Mouse (Mus musculus): ENCODE results near the gene Sema5a. TPM values are rescaled to one million over a fixed set of nuclear protein-coding genes. Genes with fewer than 3 reads are reported as not detected.

Gene Sema5a
- polyA plus RNA-seq, 1 experiment from 2014 or later, result 7.4 TPM

GRCm38 (mm10) chr15:32347315-32347714 lies 102.7 kb downstream of the Sema5a start:
- Histone ChIP-seq H3K4me1 (ENCODE audit: control insufficient read depth, insufficient read depth, low read length) (no peaks in the 10 kb centered on the region), H3K9me3 (replicated peaks; ENCODE audit: control insufficient read depth, low read length) (no peaks in the 10 kb centered on the region), H3K27me3 (ENCODE audit: control insufficient read depth, insufficient read depth, low read length) (no peaks in the 10 kb centered on the region), H3K9ac (ENCODE audit: low read length) (no peak overlapping the region), H3K27ac (ENCODE audit: low read length) (no peak overlapping the region), H3K4me3 (ENCODE audit: low read length) (no peak overlapping the region), H3K4me2 (ENCODE audit: low read depth, low read length) (no peak overlapping the region), H3K36me3 (ENCODE audit: control insufficient read depth, insufficient read depth) (no peaks in the 10 kb centered on the region)
- WGBS, result 77% methylated on average over 5 of the region's 5 CpGs
- ATAC-seq (replicated peaks; ENCODE audit: extremely low read depth, insufficient read depth, low FRiP score), result no peak

GRCm38 (mm10) chr15:32349276-32349675 lies 104.7 kb downstream of the Sema5a start:
- no peak for ATAC-seq (replicated peaks; ENCODE audit: extremely low read depth, insufficient read depth, low FRiP score)
- H3K4me2 ChIP-seq (ENCODE audit: low read depth, low read length), result no peak overlapping the region
- H3K36me3 ChIP-seq (ENCODE audit: control insufficient read depth, insufficient read depth), result no peaks in the 10 kb centered on the region
- peaks cover 5% of the 10 kb centered on the region for H3K4me1 ChIP-seq (ENCODE audit: control insufficient read depth, insufficient read depth, low read length)
- no peak overlapping the region for H3K9ac ChIP-seq (ENCODE audit: low read length)
- no peaks in the 10 kb centered on the region for H3K27me3 ChIP-seq (ENCODE audit: control insufficient read depth, insufficient read depth, low read length)
- 80% methylated on average over 5 of the region's 5 CpGs for WGBS
- no peak overlapping the region for H3K4me3 ChIP-seq (ENCODE audit: low read length)
- H3K9me3 ChIP-seq (replicated peaks; ENCODE audit: control insufficient read depth, low read length), result no peaks in the 10 kb centered on the region
- no peak overlapping the region for H3K27ac ChIP-seq (ENCODE audit: low read length)

GRCm38 (mm10) chr15:32352995-32353394 lies 108.4 kb downstream of the Sema5a start:
- no peak overlapping the region for H3K4me3 ChIP-seq (ENCODE audit: low read length)
- 71% methylated on average over 8 of the region's 8 CpGs for WGBS
- H3K27me3 ChIP-seq (ENCODE audit: control insufficient read depth, insufficient read depth, low read length), result no peaks in the 10 kb centered on the region
- no peak overlapping the region for H3K27ac ChIP-seq (ENCODE audit: low read length)
- no peak for ATAC-seq (replicated peaks; ENCODE audit: extremely low read depth, insufficient read depth, low FRiP score)
- H3K4me1 ChIP-seq (ENCODE audit: control insufficient read depth, insufficient read depth, low read length), result peaks cover 7% of the 10 kb centered on the region
- H3K9me3 ChIP-seq (replicated peaks; ENCODE audit: control insufficient read depth, low read length), result no peaks in the 10 kb centered on the region
- H3K4me2 ChIP-seq (ENCODE audit: low read depth, low read length), result no peak overlapping the region
- no peaks in the 10 kb centered on the region for H3K36me3 ChIP-seq (ENCODE audit: control insufficient read depth, insufficient read depth)
- H3K9ac ChIP-seq (ENCODE audit: low read length), result no peak overlapping the region

- H3K36me3 ChIP-seq (ENCODE audit: control insufficient read depth, insufficient read depth), result no peaks in the 10 kb centered on the region
- H3K4me1 ChIP-seq (ENCODE audit: control insufficient read depth, insufficient read depth, low read length), result peaks cover 7% of the 10 kb centered on the region
- no peak overlapping the region for H3K4me2 ChIP-seq (ENCODE audit: low read depth, low read length)
- H3K4me3 ChIP-seq (ENCODE audit: low read length), result no peak overlapping the region
- no peaks in the 10 kb centered on the region for H3K27me3 ChIP-seq (ENCODE audit: control insufficient read depth, insufficient read depth, low read length)
- H3K9me3 ChIP-seq (replicated peaks; ENCODE audit: control insufficient read depth, low read length), result no peaks in the 10 kb centered on the region
- WGBS, result 81% methylated on average over 5 of the region's 5 CpGs
- no peak overlapping the region for H3K27ac ChIP-seq (ENCODE audit: low read length)
- ATAC-seq (replicated peaks; ENCODE audit: extremely low read depth, insufficient read depth, low FRiP score), result no peak
- H3K9ac ChIP-seq (ENCODE audit: low read length), result no peak overlapping the region
Observed at GRCm38 (mm10) chr15:32353513-32353912, 108.9 kb downstream of the Sema5a start.

- peaks cover 7% of the 10 kb centered on the region for H3K4me1 ChIP-seq (ENCODE audit: control insufficient read depth, insufficient read depth, low read length)
- no peak overlapping the region for H3K4me3 ChIP-seq (ENCODE audit: low read length)
- peak; percentile 32; the same call in 1 of the 2 replicates for ATAC-seq (replicated peaks; ENCODE audit: extremely low read depth, insufficient read depth, low FRiP score)
- H3K27me3 ChIP-seq (ENCODE audit: control insufficient read depth, insufficient read depth, low read length), result no peaks in the 10 kb centered on the region
- no peaks in the 10 kb centered on the region for H3K36me3 ChIP-seq (ENCODE audit: control insufficient read depth, insufficient read depth)
- H3K9ac ChIP-seq (ENCODE audit: low read length), result no peak overlapping the region
- WGBS, result 53% methylated on average over 5 of the region's 5 CpGs
- H3K27ac ChIP-seq (ENCODE audit: low read length), result 0 out of 2 replicates have a peak overlapping the region, but pooled peaks have one; percentile 15
- H3K4me2 ChIP-seq (ENCODE audit: low read depth, low read length), result no peak overlapping the region
- H3K9me3 ChIP-seq (replicated peaks; ENCODE audit: control insufficient read depth, low read length), result no peaks in the 10 kb centered on the region
Observed at GRCm38 (mm10) chr15:32356805-32357204, 112.2 kb downstream of the Sema5a start.

- H3K4me2 ChIP-seq (ENCODE audit: low read depth, low read length), result no peak overlapping the region
- H3K36me3 ChIP-seq (ENCODE audit: control insufficient read depth, insufficient read depth), result no peaks in the 10 kb centered on the region
- no peaks in the 10 kb centered on the region for H3K4me1 ChIP-seq (ENCODE audit: control insufficient read depth, insufficient read depth, low read length)
- H3K4me3 ChIP-seq (ENCODE audit: low read length), result no peak overlapping the region
- WGBS, result 77% methylated on average over 4 of the region's 4 CpGs
- no peak overlapping the region for H3K9ac ChIP-seq (ENCODE audit: low read length)
- no peaks in the 10 kb centered on the region for H3K27me3 ChIP-seq (ENCODE audit: control insufficient read depth, insufficient read depth, low read length)
- H3K27ac ChIP-seq (ENCODE audit: low read length), result no peak overlapping the region
- no peak for ATAC-seq (replicated peaks; ENCODE audit: extremely low read depth, insufficient read depth, low FRiP score)
- H3K9me3 ChIP-seq (replicated peaks; ENCODE audit: control insufficient read depth, low read length), result no peaks in the 10 kb centered on the region
Observed at GRCm38 (mm10) chr15:32367841-32368240, 123.2 kb downstream of the Sema5a start.

- no peak for ATAC-seq (replicated peaks; ENCODE audit: extremely low read depth, insufficient read depth, low FRiP score)
- Histone ChIP-seq H3K36me3 (ENCODE audit: control insufficient read depth, insufficient read depth) (no peaks in the 10 kb centered on the region), H3K4me2 (ENCODE audit: low read depth, low read length) (no peak overlapping the region), H3K27ac (ENCODE audit: low read length) (no peak overlapping the region), H3K9me3 (replicated peaks; ENCODE audit: control insufficient read depth, low read length) (no peaks in the 10 kb centered on the region), H3K9ac (ENCODE audit: low read length) (no peak overlapping the region), H3K4me1 (ENCODE audit: control insufficient read depth, insufficient read depth, low read length) (no peaks in the 10 kb centered on the region), H3K4me3 (ENCODE audit: low read length) (no peak overlapping the region), H3K27me3 (ENCODE audit: control insufficient read depth, insufficient read depth, low read length) (no peaks in the 10 kb centered on the region)
- WGBS, result 86% methylated on average over 6 of the region's 6 CpGs
Observed at GRCm38 (mm10) chr15:32370914-32371313, 126.3 kb downstream of the Sema5a start.

GRCm38 (mm10) chr15:32371385-32371784 lies 126.8 kb downstream of the Sema5a start:
- Histone ChIP-seq H3K9ac (ENCODE audit: low read length) (no peak overlapping the region), H3K27me3 (ENCODE audit: control insufficient read depth, insufficient read depth, low read length) (no peaks in the 10 kb centered on the region), H3K4me3 (ENCODE audit: low read length) (no peak overlapping the region), H3K4me1 (ENCODE audit: control insufficient read depth, insufficient read depth, low read length) (no peaks in the 10 kb centered on the region), H3K27ac (ENCODE audit: low read length) (no peak overlapping the region), H3K4me2 (ENCODE audit: low read depth, low read length) (no peak overlapping the region), H3K36me3 (ENCODE audit: control insufficient read depth, insufficient read depth) (no peaks in the 10 kb centered on the region), H3K9me3 (replicated peaks; ENCODE audit: control insufficient read depth, low read length) (no peaks in the 10 kb centered on the region)
- 68% methylated on average over 6 of the region's 6 CpGs for WGBS
- ATAC-seq (replicated peaks; ENCODE audit: extremely low read depth, insufficient read depth, low FRiP score), result no peak

GRCm38 (mm10) chr15:32376326-32376725 lies 131.7 kb downstream of the Sema5a start:
- ATAC-seq (replicated peaks; ENCODE audit: extremely low read depth, insufficient read depth, low FRiP score), result no peak
- 87% methylated on average over 5 of the region's 5 CpGs for WGBS
- no peak overlapping the region for H3K4me2 ChIP-seq (ENCODE audit: low read depth, low read length)

GRCm38 (mm10) chr15:32377781-32378180 lies 133.2 kb downstream of the Sema5a start:
- 84% methylated on average over 3 of the region's 3 CpGs for WGBS
- H3K27me3 ChIP-seq (ENCODE audit: control insufficient read depth, insufficient read depth, low read length), result no peaks in the 10 kb centered on the region
- no peak for ATAC-seq (replicated peaks; ENCODE audit: extremely low read depth, insufficient read depth, low FRiP score)
- H3K27ac ChIP-seq (ENCODE audit: low read length), result no peak overlapping the region
- H3K36me3 ChIP-seq (ENCODE audit: control insufficient read depth, insufficient read depth), result no peaks in the 10 kb centered on the region
- H3K4me1 ChIP-seq (ENCODE audit: control insufficient read depth, insufficient read depth, low read length), result no peaks in the 10 kb centered on the region
- H3K4me2 ChIP-seq (ENCODE audit: low read depth, low read length), result no peak overlapping the region
- no peak overlapping the region for H3K9ac ChIP-seq (ENCODE audit: low read length)
- H3K4me3 ChIP-seq (ENCODE audit: low read length), result no peak overlapping the region
- no peaks in the 10 kb centered on the region for H3K9me3 ChIP-seq (replicated peaks; ENCODE audit: control insufficient read depth, low read length)

More at GRCm38 (mm10) chr15:32376326-32376725, 131.7 kb downstream of the Sema5a start:
- Histone ChIP-seq H3K9me3 (replicated peaks; ENCODE audit: control insufficient read depth, low read length) (no peaks in the 10 kb centered on the region), H3K4me1 (ENCODE audit: control insufficient read depth, insufficient read depth, low read length) (no peaks in the 10 kb centered on the region), H3K4me3 (ENCODE audit: low read length) (no peak overlapping the region), H3K36me3 (ENCODE audit: control insufficient read depth, insufficient read depth) (no peaks in the 10 kb centered on the region), H3K9ac (ENCODE audit: low read length) (no peak overlapping the region), H3K27ac (ENCODE audit: low read length) (no peak overlapping the region), H3K27me3 (ENCODE audit: control insufficient read depth, insufficient read depth, low read length) (no peaks in the 10 kb centered on the region)

Data from heart, embryonic 16.5 days (tissue).